Mouse (Mus musculus) C3H10T1/2 (cell line): ENCODE results near the gene Kank3. TPM values are rescaled to one million over a fixed set of nuclear protein-coding genes. Genes with fewer than 3 reads are reported as not detected.

Experiments
- polyA plus RNA-seq, 2 experiments: library from polyadenylated mRNA; unstranded; fragments of >200 nt; fragmentation: generic; extraction: Trizol; gene quantifications; one replicate each; pipeline ENCODE4 v1.2.1; 2012; ENCODE audit warnings: missing spikeins in 2 of 2

Gene Kank3
- 1 to 10 TPM; 1.0 to 4.9 TPM for polyA plus RNA-seq

DNA sequence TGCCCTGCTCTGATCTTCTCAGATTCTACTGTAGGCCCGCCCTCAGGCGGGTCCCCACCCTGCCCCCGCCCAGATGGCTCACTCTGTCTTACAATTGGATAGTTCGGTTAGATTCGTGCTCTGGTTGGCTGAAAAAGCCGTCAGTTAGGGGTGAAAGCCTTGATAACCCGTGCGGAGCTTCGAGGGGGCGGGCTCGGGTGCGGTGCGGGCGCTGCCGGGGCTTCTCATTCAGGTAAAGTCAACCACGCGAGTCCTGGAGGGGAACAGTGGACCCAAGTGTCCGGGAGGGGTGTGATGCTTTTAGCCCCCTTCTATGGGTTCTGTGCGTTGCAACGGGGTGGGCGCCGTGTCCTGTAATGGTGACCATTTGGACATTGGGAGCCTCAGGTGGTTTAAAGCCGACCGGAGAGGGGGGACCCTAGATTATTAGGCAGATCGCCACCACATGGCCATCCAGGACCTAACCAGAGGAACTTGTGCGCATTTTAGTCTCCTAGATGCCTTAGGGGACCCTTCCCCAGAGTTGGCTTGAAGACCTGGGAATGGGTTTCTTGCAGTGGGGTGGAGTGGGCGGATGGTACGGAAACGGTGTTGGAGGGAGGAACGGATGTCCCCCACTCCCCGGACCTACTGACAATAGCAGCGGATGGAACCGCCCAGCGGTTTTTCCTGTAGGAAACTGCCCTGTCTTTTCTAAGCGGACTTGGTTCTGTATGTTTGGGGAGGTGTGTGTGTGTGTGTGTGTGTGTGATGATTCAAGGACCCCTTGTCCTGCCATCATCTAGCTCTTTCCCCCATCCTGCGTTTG, at the start of gene Kank3:
Gene Kank3 (plus strand): TSS at position 186 of the 808 bp plus-strand sequence.

DNA sequence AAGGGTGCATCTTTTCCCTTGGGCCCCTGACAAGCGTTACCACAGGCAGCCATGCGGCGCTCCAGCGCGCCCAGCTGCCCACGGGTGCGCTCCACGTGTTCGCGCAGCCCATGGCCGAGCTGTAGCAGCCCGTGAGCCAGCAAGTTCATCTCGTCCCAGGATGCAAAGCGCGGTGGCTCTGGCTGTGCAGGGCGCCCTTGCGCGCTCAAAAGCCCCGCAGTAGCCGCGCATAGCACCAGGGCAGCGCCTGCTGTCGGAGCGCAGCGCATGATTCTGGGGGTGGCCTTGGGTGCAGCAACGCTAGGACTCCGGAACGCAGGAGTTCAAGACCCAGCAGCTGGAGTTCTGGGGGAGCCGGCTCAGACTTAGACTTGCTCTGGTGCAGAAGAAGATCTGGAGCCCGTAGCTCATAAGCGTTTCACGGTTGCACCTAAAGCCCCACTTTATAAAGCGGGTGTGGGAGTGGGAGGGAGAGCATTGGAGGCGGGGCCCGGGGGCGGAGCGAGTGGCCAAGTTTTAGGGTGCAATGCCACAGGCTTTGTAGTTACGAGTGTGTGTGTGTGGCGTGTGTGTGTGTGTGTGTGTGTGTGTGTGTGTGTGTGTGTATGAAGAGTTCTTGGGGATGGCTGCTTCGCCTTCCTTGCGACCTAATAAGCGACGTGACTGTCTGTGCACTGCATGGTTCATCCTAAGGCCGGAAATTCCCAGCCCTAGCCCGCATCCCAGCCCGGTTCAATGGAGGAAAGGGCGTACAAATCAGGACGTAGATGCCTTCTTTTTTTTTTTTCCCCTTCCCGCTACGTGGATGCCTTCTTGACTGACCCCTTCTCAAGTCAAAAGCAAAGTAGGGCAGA, 29.0 kb upstream of the Kank3 start, which contains the start of gene Angptl4:
Gene Angptl4 (minus strand): TSS at position 707 of the 854 bp plus-strand sequence.

GRCm38 (mm10) chr17:33824084-33824996, 14.0 kb downstream of the Kank3 start, which contains the start of the genes Rps28 and Ndufa7:
TSS of gene Rps28 (minus strand) at chr17:33824562.
TSS of gene Ndufa7 (plus strand) at chr17:33824572.

GRCm38 (mm10) chr17:33842966-33843795, 32.9 kb downstream of the Kank3 start, which contains the start of gene Cd320:
TSS of gene Cd320 (plus strand) at chr17:33843091.

Other genes starting within 250 kb of the Kank3 start
- 10 to 100 TPM; 57.0 to 81.0 TPM for gene Zfp414, start 181.4 kb upstream of the Kank3 start, polyA plus RNA-seq
- 1 to 10 TPM in 1 of 2 experiments, not detected in 1; 1.1 TPM for gene Pram1, start 172.5 kb upstream of the Kank3 start, polyA plus RNA-seq
- 100 to 1,000 TPM in 1 of 2 experiments, 10 to 100 TPM in 1; 27.5 to 115 TPM for gene Hnrnpm, start 123.7 kb upstream of the Kank3 start, polyA plus RNA-seq
- 10 to 100 TPM; 40.8 to 81.8 TPM for gene March2, start 91.8 kb upstream of the Kank3 start, polyA plus RNA-seq
- gene Rab11b, start 50.0 kb upstream of the Kank3 start, polyA plus RNA-seq = 100 to 1,000 TPM in 1 of 2 experiments, 10 to 100 TPM in 1; 96.4 to 219 TPM
- 100 to 1,000 TPM in 1 of 2 experiments, 10 to 100 TPM in 1; 32.8 to 266 TPM for gene Angptl4, start 28.7 kb upstream of the Kank3 start, polyA plus RNA-seq
- gene Rps28, start 14.0 kb downstream of the Kank3 start, polyA plus RNA-seq = over 10,000 TPM; 10,760 to 16,218 TPM
- 100 to 1,000 TPM; 479 to 931 TPM for gene Ndufa7, start 14.1 kb downstream of the Kank3 start, polyA plus RNA-seq
- 100 to 1,000 TPM in 1 of 2 experiments, 10 to 100 TPM in 1; 81.6 to 103 TPM for gene Cd320, start 32.6 kb downstream of the Kank3 start, polyA plus RNA-seq
- gene Gm7029, start 63.3 kb downstream of the Kank3 start, polyA plus RNA-seq = not detected
- 10 to 100 TPM; 39.2 to 77.3 TPM for gene Kifc1, start 80.1 kb downstream of the Kank3 start, polyA plus RNA-seq
- under 1 TPM in 1 of 2 experiments, not detected in 1; 0.06 TPM for gene Platr17, start 94.6 kb downstream of the Kank3 start, polyA plus RNA-seq
- gene Daxx, start 98.9 kb downstream of the Kank3 start, polyA plus RNA-seq = 10 to 100 TPM; 13.4 to 31.0 TPM
- 100 to 1,000 TPM in 1 of 2 experiments, 10 to 100 TPM in 1; 39.2 to 255 TPM for gene Tapbp, start 105.4 kb downstream of the Kank3 start, polyA plus RNA-seq
- gene Zbtb22, start 105.4 kb downstream of the Kank3 start, polyA plus RNA-seq = 10 to 100 TPM; 20.9 to 42.1 TPM
- gene Rgl2, start 119.0 kb downstream of the Kank3 start, polyA plus RNA-seq = 10 to 100 TPM; 19.9 to 40.0 TPM
- gene Pfdn6, start 129.8 kb downstream of the Kank3 start, polyA plus RNA-seq = 100 to 1,000 TPM; 122 to 253 TPM
- 10 to 100 TPM; 25.4 to 28.0 TPM for gene Wdr46, start 130.1 kb downstream of the Kank3 start, polyA plus RNA-seq
- gene B3galt4, start 141.0 kb downstream of the Kank3 start, polyA plus RNA-seq = 1 to 10 TPM in 1 of 2 experiments, under 1 TPM in 1; 0.66 to 1.2 TPM
- gene Vps52, start 145.3 kb downstream of the Kank3 start, polyA plus RNA-seq = 10 to 100 TPM; 20.0 to 36.5 TPM
- 100 to 1,000 TPM; 437 to 511 TPM for gene Rps18, start 145.5 kb downstream of the Kank3 start, polyA plus RNA-seq
- gene H2-K1, start 189.8 kb downstream of the Kank3 start, polyA plus RNA-seq = 10 to 100 TPM in 1 of 2 experiments, 1 to 10 TPM in 1; 4.9 to 16.7 TPM
- 10 to 100 TPM; 21.3 to 55.6 TPM for gene Ring1, start 214.2 kb downstream of the Kank3 start, polyA plus RNA-seq
- 10 to 100 TPM; 28.3 to 67.1 TPM for gene H2-Ke6, start 217.5 kb downstream of the Kank3 start, polyA plus RNA-seq
- 100 to 1,000 TPM; 129 to 161 TPM for gene Slc39a7, start 221.2 kb downstream of the Kank3 start, polyA plus RNA-seq
- 10 to 100 TPM; 41.4 to 60.6 TPM for gene Rxrb, start 221.3 kb downstream of the Kank3 start, polyA plus RNA-seq
- gene Col11a2, start 228.9 kb downstream of the Kank3 start, polyA plus RNA-seq = 1 to 10 TPM in 1 of 2 experiments, under 1 TPM in 1; 0.06 to 3.6 TPM